Mouse (Mus musculus): ENCODE results near the gene Map4k4.

Gene Map4k4

DNA sequence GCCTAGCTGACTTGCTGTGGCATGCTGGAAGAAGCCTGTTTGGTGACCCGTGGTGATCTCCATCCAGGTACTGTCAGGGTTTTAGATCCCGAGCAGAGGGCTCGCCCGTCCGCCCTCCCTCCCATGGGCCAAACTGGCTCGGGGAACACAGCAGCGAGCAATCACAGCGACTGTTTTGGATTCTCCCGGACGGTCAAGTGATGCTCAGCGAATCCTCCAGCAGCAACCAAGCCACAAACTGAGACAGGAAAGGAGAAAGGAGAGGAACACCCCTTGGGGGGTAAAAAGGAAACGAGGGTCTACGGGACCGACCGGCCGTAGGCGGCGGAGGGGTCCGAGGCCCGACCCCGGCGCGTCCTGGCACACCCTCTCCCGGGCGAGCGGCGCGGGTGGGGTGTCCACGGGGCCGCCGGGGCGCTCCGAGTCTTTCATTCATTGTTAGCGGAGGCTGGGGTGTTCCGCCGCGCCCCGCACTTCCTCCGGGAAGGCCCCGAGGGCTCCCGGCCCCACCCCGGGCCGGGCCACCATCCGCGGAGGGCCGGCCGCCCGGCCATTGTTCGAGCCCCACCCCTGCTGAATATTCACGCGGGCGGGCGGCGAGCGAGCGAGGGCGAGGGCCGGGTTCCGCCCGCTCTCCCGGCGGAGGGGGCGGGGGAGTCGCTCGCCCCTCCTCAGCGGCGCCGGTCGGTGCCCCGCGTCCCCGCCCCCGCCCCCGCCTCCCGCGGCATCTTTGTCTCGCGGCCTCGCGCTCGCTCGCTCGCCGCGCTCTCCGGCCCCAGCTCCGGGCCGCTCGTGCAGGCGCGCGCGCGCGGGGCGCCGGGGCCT lies at the start of gene Map4k4:
TSS of gene Map4k4 (plus strand) at position 733 of the 825 bp plus-strand sequence.
- in situ Hi-C loops (cut with MboI, MseI): no loop called here

DNA sequence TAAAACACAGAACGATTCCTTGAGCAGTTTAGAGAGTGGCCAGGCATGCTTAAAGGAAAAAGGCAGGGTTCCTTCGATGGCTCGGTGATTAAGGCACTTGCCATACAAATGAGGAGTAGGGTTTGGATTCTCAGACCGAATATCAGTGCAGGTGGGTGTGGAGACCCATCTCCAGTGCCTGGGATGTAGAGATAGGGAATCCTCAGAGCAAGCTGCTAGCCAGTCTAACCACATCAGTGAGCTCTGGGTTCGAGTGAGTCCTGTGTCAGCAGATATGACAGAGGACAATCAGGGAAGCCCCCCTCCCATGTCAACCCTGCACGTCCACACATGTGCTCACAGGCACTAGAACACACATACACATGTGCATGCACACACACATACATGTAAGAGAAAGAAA lies 44.8 kb upstream of the Map4k4 start:
- in situ Hi-C loops (cut with MboI, MseI): no loop called here

DNA sequence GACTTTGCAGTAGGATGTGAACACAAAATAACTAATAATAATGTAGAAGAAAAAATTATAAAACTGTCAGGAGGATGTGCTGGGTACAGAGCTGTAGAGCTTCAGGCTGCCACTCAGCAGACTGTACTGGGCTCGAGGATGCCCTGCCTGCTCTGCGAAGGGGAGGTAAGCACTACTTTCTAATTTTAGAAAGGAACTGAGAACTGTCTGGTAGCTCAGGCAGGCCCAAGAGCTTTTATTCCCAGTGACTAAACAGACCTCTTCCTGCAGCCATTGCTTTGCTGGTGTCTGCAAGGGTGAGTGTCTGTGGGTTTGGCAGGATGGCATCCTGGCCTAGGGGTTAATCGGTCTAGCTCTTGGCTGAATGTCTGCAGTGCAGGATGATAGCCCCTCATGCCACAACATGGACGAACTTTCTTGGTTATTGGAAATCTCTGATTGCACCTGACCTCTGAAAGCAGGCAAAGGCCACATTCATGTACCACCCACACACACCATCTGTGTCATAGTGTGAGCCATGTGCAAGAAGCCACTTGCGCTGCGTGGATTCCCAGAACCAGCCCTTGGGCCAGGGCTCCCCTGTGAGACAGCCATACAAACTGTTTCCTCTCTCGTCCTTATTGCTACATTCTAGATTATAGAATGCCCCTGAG lies 43.8 kb upstream of the Map4k4 start:
- in situ Hi-C loops (cut with MboI, MseI): no loop called here

DNA sequence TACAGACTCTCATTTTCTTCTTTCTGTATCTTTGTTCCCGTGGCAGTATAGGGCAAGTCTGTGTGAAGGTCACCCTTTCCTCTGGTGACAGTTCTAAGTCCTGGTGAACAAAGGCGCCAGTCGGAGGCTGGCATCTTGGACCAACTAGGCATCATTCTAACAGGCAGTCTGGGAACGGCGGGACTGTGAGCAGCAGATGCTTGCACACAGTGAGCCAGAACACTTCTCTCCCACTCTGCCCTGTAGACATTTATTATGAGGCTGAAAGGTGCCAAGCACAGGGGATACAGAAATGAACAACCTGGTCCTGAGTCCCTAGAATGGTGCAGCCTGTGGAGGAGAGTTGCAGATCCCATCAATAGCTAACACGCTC lies 43.3 kb upstream of the Map4k4 start:
- in situ Hi-C loops (cut with MboI, MseI): no loop called here

DNA sequence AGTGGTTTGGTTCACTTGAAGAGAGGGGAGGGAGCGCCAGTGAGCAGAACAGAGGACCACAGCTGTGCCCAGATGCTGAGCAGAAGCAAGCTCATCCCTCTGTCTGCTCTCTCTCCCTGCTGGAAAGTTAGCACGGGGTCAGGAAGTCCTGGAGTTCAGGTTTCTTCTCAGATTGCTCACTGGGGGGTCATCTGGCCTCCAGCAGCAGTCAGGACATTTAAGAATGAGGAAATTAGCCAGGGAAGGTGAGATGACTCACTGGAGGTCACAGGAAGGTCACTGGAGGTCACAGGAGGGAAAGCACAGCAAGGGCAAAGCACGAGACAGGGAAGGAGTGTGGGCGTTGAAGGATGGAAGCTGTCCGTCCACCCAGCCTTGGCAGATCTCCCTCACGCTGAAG lies 41.5 kb upstream of the Map4k4 start:
- in situ Hi-C loops (cut with MboI, MseI): no loop called here

DNA sequence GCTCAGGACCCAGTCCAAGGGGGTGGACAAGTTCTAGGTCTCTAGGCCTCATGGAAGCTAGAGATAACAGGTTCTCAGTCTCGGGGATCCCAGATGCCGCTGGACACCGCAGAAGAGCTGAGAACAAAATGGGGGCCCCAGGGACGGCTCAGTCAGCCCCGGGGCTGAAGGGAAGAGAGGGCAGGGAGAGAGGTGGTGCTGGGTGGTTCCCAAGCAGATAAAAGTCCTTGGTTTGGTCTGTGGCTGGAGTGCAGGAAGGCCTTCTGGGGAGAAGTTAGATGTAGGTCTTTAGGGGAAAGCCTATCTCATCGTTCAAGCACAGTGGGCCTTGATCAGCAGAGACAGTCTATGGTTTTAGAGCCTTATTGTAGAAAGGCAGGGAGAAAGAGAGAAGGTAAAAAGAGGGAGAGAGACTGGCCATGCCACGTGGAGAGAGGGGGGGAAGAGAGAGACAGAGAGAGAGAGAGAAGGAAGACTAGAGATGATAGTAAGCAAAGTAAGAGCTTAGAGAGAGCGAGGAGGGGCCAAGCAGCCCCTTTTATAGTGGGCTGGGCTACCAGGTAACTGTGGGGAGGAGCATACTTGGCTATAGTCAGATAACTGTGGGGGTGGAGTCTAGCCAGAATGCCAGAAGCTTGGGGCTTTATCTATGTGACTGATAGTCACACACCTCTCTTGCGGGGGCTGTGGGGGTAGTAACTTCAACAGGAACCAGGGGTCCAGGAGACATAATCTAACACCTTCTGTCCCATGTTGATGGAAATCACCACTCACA lies 34.2 kb upstream of the Map4k4 start:
- in situ Hi-C loops (cut with MboI, MseI): no loop called here

DNA sequence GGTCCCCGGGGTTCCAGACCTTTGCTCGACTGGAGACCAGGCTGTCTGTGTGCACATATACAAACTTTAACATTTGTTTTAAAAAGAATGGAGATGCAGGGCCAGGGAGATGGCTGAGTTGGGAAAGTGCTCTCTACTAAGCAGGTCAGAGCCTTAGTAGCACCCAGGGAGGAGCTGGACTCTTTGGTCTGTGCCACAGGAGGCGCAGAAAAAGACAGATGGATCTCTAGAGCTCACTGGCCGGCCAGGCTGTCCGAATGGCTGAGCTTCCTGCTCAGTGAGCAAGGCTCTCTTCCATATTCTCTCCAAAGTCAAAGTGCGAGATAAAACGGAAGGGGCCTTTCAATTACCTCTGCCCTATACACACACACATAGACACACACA lies 33.6 kb upstream of the Map4k4 start:
- in situ Hi-C loops (cut with MboI, MseI): no loop called here

DNA sequence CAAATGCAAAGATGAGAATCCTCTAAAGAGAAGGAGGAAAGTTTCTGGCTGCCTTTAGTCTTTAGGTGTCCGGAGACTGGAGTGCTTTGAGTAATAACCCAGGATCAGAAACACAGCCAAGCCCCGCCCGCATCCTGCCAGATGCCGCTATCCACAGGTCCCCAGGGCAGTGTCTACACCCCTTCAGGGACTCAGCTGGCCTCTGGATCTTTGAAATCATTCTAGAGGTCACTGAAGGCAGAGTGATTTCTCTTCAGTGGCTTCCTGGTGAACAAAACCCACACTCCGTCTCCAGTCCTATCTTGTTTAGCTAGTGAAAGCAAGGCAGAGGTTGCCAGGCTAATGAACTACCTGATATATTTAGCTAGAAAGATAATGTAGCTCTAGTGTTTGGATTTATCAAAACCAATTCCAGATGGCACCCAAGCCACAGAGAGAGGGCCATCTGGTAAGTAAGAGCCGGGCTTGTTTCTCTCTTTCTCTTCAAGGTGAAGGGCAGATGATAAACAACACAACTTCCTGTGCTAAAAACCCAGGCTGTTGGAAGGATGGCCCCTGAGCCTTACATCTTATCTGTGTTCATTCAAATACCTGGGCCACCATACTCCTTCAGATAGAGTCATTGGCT lies 32.6 kb upstream of the Map4k4 start:
- in situ Hi-C loops (cut with MboI, MseI): no loop called here

DNA sequence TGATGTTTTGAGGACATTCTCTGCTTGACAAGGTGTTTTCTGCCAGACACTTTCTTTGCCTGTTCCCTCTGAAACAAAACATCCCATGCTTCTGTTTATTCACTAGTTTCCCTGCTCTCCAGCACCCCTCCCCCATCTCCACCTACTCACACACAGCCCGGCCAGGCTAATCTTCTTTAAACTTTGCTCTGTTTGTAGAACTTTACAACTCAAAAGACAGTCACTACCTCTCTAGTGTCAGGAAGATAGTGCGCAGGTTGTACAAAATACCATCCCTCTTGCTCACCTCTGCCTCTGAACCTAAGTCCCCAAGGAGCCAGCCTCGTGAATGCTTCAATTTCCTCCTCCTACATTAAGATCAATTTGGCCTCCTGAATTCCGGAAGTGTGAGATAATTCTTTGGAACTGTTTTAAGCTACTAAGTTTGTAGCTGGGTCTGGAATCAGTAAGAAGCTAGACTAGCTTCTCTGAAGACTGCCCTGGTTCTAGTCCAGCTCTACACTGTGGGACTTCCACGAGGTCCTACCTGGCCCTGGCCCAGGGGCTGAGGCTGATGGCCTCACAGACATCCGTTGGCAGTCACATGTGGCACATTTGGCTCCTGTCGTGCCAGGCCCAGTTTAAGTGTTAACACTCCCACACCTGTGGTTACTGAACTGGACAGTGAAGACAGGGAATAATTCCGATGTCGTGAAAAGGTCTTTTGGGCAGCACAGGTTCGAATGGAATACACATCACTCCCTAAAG lies 31.7 kb upstream of the Map4k4 start:
- in situ Hi-C loops (cut with MboI, MseI): no loop called here

DNA sequence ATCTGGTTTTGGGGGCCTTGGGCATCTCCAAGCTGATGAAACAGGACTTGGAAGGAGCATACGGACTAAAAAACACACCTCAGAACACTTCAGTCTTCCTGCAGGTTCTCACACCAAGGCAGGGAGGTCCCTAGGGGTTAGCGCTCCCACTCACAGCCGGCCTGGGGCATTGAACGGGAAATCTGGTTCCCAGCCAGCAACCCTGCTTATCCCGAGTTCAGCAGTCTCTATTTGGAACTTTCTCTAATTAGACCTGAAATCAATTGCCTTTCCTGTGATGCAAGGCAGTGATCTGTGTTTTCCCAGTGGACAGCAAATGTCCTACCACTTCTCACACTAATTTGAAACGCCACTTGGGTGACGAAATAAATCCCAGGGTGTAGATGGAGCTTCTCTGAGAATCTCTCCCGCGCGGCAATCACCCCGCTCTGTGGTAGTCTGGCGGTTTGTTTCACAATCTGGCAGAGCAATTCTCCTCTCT lies 31.0 kb upstream of the Map4k4 start:
- in situ Hi-C loops (cut with MboI, MseI): no loop called here

DNA sequence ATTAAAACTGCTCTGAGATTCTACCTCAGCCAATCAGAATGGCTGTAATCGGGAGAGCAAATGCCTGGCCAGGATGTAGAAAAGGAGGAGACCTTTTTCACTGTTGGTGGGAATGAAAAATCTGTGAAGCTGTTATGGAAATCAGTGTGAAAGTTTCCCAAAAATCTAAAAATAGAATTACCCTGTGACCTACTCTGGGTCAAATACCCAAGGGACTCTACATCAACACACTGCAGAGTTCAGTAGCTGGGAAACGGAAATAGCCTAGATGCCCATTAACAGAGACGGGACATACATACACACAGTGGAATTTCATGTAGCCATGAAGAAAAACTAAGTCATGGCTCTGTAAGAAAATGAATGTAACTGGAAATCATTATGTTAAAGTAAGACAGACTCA lies 22.7 kb upstream of the Map4k4 start:
- in situ Hi-C loops (cut with MboI, MseI): no loop called here

DNA sequence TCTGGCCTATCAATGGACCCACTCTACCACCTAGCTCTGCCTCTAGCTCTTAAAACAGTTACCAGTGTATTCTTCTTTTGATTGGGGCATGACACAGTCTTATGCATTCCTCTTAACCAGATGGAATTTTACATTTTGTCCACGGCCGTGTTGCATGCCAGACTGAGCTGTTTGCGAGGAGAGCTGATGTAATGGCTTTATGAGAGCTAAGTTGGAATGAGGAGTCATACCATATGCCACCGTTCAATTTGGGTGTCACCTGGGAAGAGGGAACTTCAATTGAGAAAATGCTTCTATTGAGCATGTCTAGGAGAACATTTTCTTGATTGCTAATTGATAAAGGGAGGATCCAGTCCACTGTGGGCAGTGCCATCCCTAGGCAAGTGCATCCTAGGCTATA lies 18.2 kb upstream of the Map4k4 start:
- in situ Hi-C loops (cut with MboI, MseI): no loop called here

DNA sequence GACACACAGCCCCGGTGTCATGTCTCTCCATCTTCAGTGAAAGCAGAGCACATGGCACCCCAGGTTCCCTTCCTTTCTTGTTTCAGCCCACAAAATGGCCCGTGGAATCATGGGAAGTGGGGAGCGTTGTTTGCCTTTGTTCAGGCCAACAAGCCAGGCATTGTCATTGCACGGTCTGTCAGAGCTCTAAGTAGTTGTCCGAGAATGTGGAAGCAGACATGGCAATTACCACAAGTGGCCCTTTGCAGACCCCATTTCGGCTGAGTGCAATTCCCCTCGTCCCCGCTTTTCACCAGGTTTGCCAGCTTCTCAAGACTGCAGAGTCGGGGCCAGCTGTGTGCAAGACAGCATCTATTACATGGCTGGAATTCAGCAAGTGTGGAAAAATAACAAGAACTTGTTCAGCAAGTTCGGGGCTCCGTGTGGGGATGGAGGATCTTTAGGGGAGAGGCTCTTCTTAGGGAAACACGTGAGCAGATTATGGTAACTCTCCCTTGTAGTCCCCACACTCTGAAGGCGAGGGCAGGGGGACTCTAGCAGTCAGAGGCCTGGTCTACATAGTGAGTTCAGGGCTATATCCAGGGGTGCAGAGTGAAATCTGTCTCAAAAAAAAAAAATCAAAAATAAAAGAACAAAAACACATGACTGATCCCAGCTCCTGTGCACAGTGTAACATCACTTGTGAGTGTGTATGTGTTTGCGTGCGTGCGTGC lies 15.8 kb upstream of the Map4k4 start:
- in situ Hi-C loops (cut with MboI, MseI): no loop called here

DNA sequence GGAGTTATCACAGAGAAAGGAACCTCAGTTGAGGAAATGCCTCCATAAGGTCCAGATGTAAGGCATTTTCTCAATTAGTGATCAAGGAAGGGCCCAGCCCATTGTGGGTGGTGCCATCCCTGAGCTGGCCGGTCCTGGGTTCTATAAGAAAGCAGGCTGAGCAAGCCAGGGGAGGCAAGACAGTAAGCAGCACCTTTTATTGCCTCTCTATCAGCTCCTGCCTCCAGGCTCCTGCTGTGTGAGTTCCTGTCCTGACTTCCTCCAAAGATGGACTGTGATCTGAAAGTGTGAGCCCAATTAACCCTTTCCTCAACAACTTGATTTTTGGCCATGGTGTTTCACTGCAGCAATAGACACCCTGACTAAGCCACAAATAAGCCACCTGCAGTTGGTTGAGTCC lies 12.7 kb upstream of the Map4k4 start:
- in situ Hi-C loops (cut with MboI, MseI): no loop called here

DNA sequence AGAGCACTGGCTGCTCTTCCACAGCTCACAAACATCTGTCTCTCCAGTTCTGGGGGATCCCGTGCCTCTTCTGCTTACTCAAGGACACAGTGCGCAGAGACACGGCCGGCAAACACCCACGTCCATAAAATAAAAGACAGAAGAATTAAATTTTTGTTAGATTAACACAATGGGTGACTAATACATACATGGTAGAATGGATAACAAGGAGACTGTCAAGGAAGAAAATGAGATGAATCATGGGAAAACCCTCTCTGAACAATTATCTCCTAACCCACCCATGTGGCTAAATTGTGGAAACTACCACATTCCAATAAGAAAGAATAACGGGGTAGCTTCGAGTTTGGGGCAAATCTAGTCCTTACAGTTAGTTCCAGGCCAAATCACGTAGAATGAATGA lies 11.3 kb upstream of the Map4k4 start:
- in situ Hi-C loops (cut with MboI, MseI): no loop called here

DNA sequence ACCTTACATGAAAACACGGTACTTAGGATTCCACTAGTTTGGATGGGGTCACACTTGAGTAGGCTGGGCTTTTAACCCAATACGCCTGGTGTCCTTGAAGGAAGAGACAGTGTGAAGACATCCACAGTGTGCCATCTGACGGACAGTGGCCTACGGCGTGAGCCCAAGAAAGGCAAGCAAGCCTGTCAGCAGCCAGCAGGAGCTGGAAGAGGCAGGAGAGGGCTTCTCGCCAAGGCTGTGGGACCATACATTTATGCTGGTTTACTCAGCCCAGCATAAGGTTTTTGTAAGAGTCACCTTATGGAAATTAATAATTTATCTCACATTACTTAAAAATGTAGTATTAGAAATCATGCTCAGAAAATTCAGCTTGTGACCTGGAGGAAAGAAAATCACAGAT lies 10.7 kb upstream of the Map4k4 start:
- in situ Hi-C loops (cut with MboI, MseI): loop anchor here (10.0 kb wide), 1 partner anchor 175 kb away; no protein-coding TSS in a partner anchor

DNA sequence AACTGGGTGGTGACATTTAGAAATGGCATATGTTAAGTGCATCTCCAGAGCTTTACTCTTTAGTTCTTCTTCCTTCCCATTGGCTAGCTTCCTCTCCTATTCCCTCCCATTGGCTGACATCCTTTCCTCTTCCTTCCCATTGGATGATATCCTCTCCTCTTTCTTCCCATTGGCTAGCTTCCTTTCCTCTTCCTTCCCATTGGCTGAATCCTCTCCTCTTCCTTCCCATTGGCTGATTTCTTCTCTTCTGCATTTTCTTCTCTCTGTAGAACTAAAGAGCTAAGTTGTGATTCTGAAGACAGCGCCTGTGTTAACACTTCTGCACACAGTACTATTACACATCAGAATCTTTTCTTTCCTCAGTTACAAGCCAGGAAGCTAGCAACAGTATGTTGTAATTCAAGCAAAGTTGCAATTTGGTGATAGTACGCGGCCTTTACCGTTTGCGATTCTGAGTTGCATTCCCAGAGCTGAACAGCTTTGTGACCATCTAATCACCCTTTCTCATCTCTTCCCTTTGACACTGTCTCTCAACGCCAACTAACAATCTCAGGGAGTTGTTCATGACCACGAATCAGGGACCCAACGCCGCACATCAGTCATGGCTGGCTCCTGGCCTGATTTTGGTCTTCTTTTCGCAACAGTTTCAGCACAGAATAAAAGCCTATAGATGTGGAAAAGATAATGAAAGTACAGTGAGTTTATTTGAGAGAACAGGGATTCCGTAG lies 7.4 kb upstream of the Map4k4 start:
- in situ Hi-C loops (cut with MboI, MseI): loop anchor here (10.0 kb wide), 1 partner anchor 179 kb away; no protein-coding TSS in a partner anchor

DNA sequence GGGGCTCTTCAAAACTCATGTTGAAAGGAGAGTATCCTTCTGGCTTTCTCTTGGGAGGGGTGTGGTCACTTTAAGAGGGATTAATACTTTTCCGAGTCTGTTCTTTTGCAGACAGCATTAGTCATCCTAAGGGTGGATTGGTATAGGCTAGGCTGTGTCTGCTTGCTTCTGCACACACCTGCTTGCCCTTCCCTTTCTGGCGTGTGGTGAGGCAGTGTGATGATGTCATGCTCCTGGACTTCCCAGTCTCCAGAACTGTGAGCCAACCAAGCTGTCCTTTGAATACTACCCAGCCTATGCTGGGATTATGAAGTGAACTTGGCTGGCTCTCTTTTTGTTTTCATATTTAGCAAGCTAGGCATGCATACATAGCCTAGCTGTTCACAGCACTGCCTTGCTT lies 5.6 kb upstream of the Map4k4 start:
- in situ Hi-C loops (cut with MboI, MseI): loop anchor here (10.0 kb wide), 1 partner anchor 180 kb away; no protein-coding TSS in a partner anchor

DNA sequence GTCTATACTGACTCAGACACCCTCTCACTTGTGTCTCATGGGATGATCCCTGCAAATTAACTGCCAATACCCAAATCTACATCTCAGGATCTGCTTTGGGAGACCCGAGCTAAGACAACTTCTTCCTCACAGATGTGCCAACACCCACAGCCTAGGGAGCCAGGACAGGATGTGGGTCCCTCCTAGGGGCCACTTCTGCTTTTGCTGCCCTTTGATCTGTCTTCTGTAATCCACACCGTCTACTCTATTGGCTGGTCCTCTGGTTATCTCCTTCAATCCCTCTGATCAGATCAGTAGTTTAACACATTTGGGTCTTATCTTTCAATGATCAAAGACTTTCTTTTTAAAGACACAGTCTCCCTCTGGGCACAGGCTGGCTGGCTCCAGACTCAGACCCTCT lies 5.2 kb upstream of the Map4k4 start:
- in situ Hi-C loops (cut with MboI, MseI): loop anchor here (10.0 kb wide), 1 partner anchor 181 kb away; no protein-coding TSS in a partner anchor

DNA sequence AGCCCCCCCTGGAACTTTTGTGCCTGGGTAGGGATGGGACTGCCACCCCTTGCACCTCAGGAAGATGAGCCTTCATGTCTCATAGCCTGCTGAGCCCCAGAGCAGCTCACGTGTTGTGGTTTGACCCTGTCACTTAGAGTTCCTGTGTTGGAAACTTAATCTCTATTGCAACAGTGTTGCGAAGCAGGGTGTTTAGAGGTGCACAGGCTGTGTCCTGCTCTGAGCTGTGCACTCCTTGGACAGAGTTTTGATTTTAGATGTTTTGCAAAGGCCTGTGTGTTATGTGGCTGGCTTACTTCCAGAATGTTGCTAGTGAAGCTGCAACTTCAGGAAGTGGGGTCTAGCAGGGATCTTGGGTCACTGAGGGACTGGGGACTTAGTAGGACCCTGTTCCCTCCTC lies 4.1 kb upstream of the Map4k4 start:
- in situ Hi-C loops (cut with MboI, MseI): loop anchor here (10.0 kb wide), 1 partner anchor 182 kb away; no protein-coding TSS in a partner anchor

All from regulatory T cell (primary cell).